Mouse (Mus musculus): ENCODE data around the gene Ccar1.
A peak's percentile ranks its signal among the peaks of the same experiment; 100 is the strongest.
"Not testable (repeated sequence)": the region's sequence is repeated elsewhere in the genome, so short reads cannot be mapped to it uniquely, and the experiment has no call there.

Gene Ccar1

GRCm38 (mm10) chr10:62725771-62726687, 66.1 kb downstream of the Ccar1 start, which contains the start of gene Stox1:
Gene Stox1 (minus strand): TSS chr10:62726128.
- DNase-seq (ENCODE audit: low read depth, low spot score) = peak; percentile 81

- DNase-seq (ENCODE audit: low read depth, low spot score) = no peak
Observed at GRCm38 (mm10) chr10:62724936-62725335, 67.2 kb downstream of the Ccar1 start.

GRCm38 (mm10) chr10:62722701-62723100, 69.4 kb downstream of the Ccar1 start:
- no peak for DNase-seq (ENCODE audit: low read depth, low spot score)

- not testable (repeated sequence) for DNase-seq (ENCODE audit: low read depth, low spot score)
Observed at GRCm38 (mm10) chr10:62720574-62720973, 71.5 kb downstream of the Ccar1 start.

GRCm38 (mm10) chr10:62713457-62713856, 78.6 kb downstream of the Ccar1 start:
- no peak for DNase-seq (ENCODE audit: low read depth, low spot score)

GRCm38 (mm10) chr10:62703579-62703978, 88.5 kb downstream of the Ccar1 start:
- no peak for DNase-seq (ENCODE audit: low read depth, low spot score)

- no peak for DNase-seq (ENCODE audit: low read depth, low spot score)
Observed at GRCm38 (mm10) chr10:62702436-62702835, 89.7 kb downstream of the Ccar1 start.
